Mouse (Mus musculus): ENCODE measurements around the gene Pdia3.

DNA sequence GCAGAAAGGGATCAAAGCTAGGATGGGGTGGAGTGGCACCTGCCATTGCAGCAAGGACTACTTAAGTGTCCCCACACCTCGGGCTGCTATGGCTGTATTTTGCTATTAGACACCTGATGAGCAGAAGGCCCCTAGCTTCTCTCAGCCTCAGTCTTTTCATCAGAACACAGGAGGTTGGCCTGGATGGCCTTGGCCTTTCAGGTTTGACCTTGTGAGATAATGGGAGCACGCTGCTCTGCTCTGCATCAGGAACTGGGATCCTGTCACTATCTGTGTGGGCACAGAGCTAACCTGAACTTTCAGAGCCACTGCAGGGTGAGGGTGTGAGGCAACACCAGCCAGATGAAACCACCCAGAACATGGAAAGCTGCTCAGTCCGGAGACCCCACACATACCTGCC lies 41.3 kb upstream of the Pdia3 start:
- TF ChIP-seq POLR2A (IDR thresholded peaks at IDR 0.05; ENCODE audit: low read depth, low read length) (no peak), CTCF (conservative IDR thresholded peaks at IDR 0.05; ENCODE audit: insufficient read depth, insufficient read length, low read depth, low read length) (no peak)

Data from kidney, adult 2 months (tissue).